Mouse (Mus musculus): ENCODE measurements around the gene Ibtk.

Gene Ibtk

DNA sequence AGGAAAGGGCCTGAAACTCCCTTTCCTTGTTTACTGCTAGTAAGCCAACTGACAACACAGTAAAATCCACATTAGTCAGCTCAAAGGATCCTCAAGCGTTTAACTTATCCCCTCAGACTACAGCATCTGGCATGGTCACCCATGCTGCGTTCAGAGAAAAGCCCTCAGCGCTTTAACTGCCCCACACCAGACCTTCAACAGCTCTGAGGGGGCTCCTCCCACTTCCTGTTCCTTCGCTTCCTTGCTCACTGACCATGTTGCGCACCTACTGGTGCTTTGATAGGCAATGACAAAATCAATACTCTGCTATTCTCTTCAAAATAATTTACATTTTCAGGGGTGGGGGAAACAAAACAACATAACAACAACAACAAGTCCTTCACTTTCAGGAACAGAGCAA, 47.2 kb downstream of the Ibtk start:
- DNase-seq (ENCODE audit: low spot score): no peak

DNA sequence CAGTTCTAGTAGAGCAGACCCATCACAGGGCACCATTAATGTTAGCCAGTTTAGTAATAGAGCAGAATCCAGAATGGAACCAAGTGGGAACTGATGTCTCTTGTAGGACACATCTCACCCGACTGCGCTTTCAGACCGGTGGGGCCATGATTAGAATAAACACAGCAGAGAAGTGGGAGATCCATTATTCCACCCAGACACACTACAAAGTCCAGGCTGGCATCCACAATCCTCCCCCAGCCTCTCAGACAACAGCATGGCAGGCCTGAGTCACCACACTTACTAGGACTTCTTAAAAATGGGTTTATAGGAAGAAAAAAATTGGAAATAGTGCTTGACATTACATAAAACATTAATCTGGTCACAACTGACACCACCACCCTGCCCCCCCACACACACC, 53.5 kb downstream of the Ibtk start:
- DNase-seq (ENCODE audit: low spot score): no peak

DNA sequence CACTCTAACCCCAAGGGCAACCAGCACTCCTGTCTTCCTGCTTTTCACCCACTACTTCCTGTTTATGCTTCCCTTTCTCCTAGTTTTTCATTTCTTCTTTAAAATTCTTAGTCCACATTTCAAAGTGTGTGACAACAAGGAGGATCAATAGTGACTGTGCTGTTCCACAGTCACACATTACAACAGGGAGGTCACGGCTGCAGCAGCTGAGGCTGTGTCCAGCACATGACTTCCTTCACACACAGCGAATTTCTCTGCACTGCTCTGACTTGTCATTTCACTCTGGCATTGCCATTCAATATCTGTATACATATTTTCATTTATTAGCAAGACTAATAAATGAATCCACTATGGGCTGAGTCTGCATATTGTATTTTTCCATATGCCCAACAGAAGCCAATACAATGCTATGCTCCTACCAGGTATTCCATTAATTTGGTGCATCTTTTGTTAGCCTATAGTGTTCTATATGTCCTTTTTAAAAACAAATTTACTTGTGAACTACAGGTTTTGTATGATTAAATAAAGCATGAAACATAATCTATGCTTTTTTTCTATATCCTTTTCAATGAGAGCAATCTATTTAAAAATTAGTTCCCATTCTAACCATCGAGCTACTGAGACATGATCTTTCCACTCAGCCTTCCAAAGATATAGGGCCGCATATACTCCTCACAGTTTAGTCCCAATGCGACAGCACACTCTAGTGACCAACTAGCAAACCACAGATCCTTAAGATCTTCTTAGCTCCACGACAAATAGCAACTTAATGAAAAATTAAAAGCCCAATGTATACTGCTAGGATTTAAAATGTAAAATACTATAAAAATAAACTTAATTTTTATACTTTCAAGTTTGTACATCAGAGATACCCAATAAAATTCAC, 55.7 kb downstream of the Ibtk start:
- no peak for DNase-seq (ENCODE audit: low spot score)

DNA sequence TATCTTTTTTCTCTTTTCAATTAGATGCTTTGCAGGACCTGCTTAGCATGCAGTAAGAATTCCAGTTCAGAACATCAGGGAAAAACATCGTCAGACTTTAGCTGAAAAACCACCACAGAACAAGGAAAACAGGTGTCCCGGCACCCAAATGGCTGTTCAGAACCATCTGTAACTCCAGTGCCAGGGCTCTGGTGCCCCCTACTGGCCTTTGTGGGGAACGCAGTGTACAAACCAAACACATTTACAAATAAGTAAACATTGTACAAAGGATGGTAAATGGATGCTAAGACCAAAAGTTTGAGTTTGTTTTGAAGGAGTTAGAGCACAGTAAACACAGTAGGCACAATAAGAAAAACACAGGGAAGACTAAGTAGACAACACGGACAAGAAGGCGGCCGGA, 64.1 kb downstream of the Ibtk start:
- DNase-seq (ENCODE audit: low spot score): no peak

DNA sequence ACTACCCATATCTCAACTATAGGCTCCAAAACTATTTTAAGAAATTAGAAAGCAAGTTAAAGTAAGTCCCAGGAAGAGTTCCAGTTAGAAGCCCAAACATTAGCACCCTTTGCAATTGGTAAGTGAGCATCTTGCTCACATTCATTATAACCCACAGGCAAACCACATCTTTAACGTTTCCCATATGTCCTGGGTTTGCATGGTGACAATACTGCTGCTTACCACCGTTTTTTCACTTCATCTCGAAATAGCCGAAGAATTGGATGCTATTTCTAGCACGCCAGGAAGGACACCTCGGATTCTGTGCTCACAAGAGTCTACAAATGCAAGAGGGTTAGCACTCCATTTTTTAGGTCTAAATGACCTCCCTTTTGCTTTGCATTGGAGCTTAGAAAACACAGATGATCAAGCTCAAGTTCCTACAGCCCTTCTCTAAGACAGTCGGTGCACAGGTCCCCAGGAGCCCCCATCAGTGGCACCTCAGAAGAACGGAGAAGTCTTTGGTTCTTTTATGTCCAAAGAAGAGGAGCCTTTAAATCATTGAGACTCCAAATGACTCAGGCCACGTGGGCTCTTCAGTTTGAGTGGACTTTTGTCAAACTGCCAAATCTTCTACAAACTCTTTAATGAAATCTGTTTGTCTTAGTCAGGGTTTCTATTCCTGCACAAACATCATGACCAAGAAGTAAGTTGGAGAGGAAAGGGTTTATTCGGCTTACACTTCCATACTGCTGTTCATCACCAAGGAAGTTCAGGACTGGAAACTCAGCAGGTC, 73.8 kb downstream of the Ibtk start:
- DNase-seq (ENCODE audit: low spot score): no peak

DNA sequence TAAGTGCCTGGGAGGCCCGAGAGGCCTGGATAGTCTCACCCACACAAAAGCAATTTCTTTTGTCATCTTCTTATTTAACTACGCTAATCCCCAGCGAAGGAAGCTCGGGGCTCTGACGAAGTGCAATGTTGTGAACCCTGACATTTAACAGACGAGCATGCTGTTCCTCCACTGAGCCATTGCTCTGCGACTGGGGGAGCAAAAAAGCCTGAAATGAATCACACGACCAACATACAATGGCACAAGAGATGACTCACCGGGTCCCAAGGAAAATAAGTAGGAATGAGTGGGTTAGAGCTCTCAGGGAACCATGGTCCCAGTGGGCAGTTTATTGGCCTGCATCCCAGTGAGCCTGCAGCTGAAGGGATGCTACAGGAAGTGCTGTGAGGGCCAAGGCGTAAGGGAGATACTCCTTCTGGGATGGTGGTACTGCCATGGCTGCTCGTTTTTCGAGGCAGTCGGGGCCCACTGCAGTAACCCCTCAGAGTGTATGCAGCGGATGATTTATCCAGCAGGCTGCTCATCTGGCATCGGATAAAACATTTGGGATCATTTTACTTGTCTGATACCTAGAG, 75.1 kb downstream of the Ibtk start:
- DNase-seq (ENCODE audit: low spot score): no peak

DNA sequence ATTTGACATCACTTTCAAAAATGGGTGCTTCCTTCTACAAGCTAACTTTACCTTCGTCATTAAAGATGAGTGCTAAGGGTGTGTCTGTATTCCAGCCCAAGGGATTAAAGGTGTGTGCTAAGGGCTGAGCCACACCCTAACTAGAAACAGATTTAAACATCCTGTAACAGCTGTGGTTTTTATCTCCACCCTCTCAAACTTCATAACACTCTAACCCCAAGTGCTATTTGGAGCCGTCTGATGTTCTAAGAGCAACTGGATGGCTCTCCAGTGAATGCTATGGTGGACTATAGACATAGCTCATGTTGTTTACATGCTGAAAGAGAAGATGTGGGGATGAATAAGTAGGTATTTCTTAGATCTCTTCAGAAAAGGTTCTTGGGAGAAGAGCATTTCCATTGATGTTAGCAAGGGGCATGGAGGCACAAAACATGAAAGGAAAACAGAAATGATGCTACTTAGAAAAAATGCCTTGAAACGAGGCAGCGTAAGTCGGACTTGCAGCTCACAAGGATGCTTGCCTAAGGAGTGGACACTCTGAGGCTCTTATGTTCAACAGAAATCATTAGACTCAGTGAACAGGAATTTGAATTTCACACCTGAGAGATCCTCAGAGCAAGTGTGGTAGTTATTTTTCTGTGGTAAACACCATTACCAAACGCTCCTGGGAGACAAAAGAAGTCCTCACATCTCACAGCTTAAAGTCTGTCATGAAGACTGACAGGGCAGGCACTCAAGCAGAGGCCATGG, 77.4 kb downstream of the Ibtk start:
- DNase-seq (ENCODE audit: low spot score): no peak

DNA sequence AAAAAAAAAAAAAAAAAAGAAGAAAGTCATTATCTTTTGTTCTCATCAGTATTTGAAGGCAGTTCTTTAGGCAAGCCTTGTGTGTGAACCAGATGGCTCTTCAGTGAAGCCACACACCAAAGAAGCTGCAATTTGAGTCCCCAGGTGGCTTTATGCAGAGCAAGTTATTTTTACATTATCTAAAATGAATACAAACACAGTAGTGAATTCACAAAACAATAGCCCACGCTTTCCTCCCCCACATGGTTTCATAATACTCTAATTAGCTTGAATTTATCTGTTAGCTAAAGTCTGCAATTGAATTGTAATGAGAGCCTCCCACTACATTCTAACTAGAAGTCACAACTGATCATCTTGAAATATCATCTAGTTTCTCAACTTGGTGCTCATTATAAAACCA, 84.8 kb downstream of the Ibtk start:
- DNase-seq (ENCODE audit: low spot score): no peak

DNA sequence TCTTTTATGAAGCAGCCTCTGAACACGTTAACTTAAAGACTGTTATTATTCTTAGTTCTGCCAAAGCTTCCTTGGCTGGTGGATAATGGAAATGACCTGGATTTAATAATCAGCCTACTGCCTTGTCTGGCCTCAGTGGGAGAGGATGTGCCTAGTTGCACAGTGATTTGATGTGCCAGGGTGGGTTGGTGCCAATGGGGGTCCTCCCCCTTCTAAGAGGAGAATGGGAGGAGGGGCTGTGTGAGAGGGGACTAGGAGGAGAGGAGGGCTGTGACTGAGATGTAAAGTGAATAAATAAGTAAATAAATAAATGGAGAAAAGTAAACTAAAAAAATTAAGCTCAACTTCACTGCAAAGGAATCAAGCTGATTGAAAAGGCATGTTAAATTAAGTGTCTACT, 85.3 kb downstream of the Ibtk start:
- no peak for DNase-seq (ENCODE audit: low spot score)

DNA sequence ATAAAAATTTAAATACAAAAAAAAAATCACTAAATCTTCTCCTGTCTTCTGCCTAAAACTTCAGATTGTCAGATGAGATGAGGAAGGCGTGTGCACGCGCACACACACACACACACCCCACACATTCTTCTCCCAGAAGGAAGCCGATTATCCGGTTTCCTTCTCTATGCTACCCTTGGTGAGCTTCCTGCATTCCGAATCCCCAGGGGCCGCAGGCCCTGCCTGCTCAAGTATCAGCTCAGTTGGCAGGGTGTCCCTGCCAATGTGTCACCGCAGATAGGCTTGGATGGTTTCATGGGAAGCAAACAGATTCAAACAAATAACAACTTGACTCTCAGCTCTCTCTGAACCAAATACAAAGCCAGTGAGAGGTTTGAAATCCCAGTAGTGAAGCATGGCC, 86.0 kb downstream of the Ibtk start:
- no peak for DNase-seq (ENCODE audit: low spot score)

DNA sequence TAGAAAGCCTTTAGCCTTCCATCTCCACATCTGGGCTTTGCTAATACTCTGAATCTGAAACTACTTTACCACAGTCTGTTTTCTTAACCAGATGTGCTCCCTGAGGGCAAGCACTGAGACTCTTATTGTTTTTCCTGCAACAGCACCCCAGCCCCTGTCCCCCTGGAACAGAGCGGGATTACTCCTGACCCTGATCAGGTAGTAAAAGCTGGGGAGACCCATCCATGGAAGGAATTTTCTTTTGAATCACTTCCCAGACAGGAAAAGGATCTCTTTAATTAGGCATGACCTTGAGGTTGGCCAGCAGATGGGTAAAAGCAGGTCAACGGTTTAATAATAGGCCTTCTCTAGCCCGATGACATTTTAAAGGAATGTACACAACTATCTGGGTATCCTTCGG, 95.7 kb downstream of the Ibtk start:
- no peak for DNase-seq (ENCODE audit: low spot score)

DNA sequence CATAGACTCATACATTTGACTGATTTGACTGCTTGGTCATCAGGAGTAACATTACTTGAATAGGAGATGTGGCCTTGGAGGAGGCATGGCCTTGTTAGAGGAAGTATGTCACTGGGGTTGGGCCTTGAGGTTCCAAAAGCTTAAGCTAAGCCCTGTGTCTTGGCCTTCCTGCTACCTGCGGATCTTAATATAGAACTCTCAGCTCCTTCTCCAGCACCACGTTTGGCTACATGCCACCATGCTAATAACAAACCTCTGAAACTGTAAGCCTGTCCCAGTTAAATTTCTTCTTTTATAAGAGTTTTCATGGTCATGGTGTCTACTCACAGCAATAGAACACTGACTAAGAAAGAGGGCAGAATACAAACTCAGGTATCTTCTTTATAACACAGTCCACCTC, 110.9 kb downstream of the Ibtk start:
- DNase-seq (ENCODE audit: low spot score): no peak
